Mouse (Mus musculus): ENCODE measurements around the gene Lsm2. TPM values are rescaled to one million over a fixed set of nuclear protein-coding genes. Genes with fewer than 3 reads are reported as not detected.
"Not testable (repeated sequence)": the region's sequence is repeated elsewhere in the genome, so short reads cannot be mapped to it uniquely, and the experiment has no call there.

Gene Lsm2
- total RNA-seq, 1 experiment from 2014 or later: 39.0 TPM

- ATAC-seq (replicated peaks in 1 of 2; ENCODE audit: insufficient read depth in 1 of 2, low FRiP score in 2 of 2, low TSS enrichment in 1 of 2, low read depth in 1 of 2, poor library complexity in 2 of 2, severe bottlenecking in 2 of 2): peak in 1 of 2 experiments; percentile 9; a peak in 1 of 4 replicates
Measured at GRCm38 (mm10) chr17:35001452-35002152, 19.9 kb downstream of the Lsm2 start.

GRCm38 (mm10) chr17:35002153-35002865, 20.6 kb downstream of the Lsm2 start:
- ATAC-seq (replicated peaks in 1 of 2; ENCODE audit: insufficient read depth in 1 of 2, low FRiP score in 2 of 2, low TSS enrichment in 1 of 2, low read depth in 1 of 2, poor library complexity in 2 of 2, severe bottlenecking in 2 of 2): 0 out of 4 replicates have a peak, but pooled peaks of 1 of the 2 experiments have one; percentile 5

DNA sequence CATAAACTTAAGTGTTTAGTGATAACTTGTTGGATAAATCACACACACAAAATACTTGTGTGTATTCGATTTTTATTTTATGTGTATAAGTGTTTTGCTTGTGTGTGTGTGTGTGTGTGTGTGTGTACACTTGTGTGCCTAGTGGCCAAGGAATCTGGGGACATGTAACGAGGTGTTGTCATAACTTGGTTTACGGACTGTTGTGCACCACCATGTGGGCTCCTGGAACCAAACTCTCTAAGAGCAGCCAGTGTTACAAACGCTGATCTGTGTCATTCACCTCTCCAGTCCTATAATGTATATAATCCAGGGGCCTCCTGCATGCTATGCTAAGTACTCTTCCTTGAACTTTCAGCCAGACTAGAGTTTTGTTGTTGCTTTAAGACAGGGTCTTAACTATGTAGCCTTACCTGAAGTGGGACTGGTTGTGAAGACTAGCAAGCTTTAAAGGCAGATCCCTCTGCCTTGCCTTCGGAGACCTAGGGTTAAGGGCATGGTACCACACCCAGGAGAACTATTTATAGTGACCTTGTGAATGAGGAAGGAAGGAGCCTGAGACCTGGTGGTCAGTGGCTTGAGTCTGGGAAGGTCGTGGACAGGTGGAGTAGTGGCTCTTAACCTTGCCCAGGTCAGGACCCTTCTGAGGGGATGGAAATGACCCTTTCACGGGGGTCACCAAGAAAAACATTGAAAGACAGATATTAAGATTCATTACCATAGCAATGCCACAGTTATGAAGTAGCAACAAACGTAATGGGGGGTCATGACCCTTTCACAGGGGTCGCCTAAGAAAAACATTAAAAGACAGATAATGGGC, 21.6 kb downstream of the Lsm2 start:
- ATAC-seq (replicated peaks in 1 of 2; ENCODE audit: insufficient read depth in 1 of 2, low FRiP score in 2 of 2, low TSS enrichment in 1 of 2, low read depth in 1 of 2, poor library complexity in 2 of 2, severe bottlenecking in 2 of 2): no peak

DNA sequence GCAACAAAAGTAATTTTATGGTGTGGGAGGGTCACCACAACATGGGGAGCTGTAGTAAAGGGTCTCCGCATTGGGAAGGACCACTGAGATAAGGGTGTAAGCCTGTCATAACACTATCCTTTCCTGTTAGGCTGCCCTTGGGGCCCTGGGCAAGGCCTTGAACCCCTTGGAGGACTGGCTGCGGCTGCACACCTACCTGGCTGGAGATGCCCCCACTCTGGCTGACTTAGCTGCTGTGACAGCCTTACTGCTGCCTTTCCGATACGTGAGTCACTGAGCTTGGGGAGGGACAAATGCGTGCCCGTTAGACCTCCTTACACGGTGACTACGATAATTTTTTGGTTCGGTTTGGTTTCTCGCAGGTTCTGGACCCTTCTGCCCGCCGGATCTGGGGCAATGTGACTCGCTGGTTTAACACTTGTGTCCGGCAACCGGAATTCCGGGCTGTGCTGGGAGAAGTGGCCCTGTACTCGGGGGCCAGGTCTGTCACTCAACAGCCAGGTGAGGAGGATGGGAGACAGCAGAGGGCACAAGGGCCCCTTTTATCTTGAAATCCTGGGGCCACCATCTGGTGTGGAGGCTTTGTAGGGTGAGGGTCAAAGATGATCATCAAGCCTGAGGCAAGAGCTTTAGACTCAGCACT, 22.5 kb downstream of the Lsm2 start:
- no peak for ATAC-seq (replicated peaks in 1 of 2; ENCODE audit: insufficient read depth in 1 of 2, low FRiP score in 2 of 2, low TSS enrichment in 1 of 2, low read depth in 1 of 2, poor library complexity in 2 of 2, severe bottlenecking in 2 of 2)

DNA sequence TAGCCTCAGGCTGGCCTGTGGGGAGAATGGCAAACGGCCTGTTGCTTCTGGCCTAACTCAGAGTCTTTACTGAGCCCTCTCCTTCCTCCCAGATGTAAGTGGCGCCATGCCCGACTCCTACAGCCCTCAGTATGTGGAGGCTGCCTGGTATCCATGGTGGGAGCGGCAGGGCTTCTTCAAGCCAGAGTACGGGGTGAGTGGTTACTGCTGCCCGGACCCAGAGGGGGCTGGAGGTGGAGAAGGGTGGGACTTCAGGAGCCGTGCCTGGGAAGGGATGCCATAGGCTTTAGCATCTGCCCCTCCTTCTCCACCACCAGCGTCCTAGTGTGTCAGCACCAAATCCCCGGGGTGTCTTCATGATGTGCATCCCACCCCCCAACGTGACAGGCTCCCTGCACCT, 23.5 kb downstream of the Lsm2 start:
- ATAC-seq (replicated peaks in 1 of 2; ENCODE audit: insufficient read depth in 1 of 2, low FRiP score in 2 of 2, low TSS enrichment in 1 of 2, low read depth in 1 of 2, poor library complexity in 2 of 2, severe bottlenecking in 2 of 2): no peak

GRCm38 (mm10) chr17:35005902-35006301, 24.2 kb downstream of the Lsm2 start:
- not testable (repeated sequence) for ATAC-seq (replicated peaks in 1 of 2; ENCODE audit: insufficient read depth in 1 of 2, low FRiP score in 2 of 2, low TSS enrichment in 1 of 2, low read depth in 1 of 2, poor library complexity in 2 of 2, severe bottlenecking in 2 of 2)

DNA sequence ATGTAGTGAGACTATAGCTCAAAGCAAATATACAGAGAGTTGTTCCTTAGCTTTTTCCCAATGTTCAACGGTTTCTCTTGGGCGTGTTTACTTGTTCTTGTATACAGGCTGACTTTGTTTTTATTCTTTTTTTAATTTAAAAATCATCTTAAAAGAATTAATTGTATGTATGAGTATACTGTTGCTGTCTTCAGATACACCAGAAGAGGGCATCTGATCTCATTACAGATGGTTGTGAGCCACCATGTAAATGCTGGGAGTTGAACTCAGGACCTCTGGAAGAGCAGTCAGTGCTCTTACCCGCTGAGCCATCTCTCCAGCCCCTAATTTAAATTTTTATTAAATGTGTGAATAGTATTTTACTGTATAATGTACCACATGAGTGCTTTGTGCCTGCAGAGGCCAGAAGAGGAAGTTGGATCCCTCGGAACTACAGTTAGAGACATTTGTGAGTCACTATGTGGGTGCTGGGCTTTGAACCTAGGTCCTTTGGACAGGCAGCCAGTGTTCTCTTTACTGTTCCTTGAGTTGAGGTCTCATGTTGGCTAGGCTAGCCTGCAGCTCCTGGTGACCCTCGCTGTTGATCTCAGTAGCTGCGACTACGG, 25.8 kb downstream of the Lsm2 start:
- ATAC-seq (replicated peaks in 1 of 2; ENCODE audit: insufficient read depth in 1 of 2, low FRiP score in 2 of 2, low TSS enrichment in 1 of 2, low read depth in 1 of 2, poor library complexity in 2 of 2, severe bottlenecking in 2 of 2): no peak

DNA sequence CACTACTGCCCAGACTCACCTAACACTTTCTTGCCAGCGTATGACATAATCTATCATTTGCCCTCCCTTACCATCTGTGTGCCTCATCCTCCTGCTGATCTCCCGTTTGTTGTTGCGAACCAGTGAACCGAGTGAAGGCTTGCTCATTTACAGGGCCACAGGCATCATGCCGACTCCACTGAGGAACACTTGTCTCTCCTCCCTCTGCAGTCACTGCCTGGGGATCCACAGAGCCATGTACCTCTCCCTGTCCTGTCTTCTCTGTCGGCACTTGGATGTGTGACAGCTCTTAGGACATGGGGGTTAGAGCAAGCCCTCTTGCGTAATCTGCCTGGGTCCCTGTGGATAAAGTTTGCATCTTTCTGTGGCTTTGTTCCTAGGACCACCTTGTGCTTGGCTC, 27.9 kb downstream of the Lsm2 start:
- ATAC-seq (replicated peaks in 1 of 2; ENCODE audit: insufficient read depth in 1 of 2, low FRiP score in 2 of 2, low TSS enrichment in 1 of 2, low read depth in 1 of 2, poor library complexity in 2 of 2, severe bottlenecking in 2 of 2): no peak

GRCm38 (mm10) chr17:35011440-35011839, 29.8 kb downstream of the Lsm2 start:
- ATAC-seq (replicated peaks in 1 of 2; ENCODE audit: insufficient read depth in 1 of 2, low FRiP score in 2 of 2, low TSS enrichment in 1 of 2, low read depth in 1 of 2, poor library complexity in 2 of 2, severe bottlenecking in 2 of 2): no peak

GRCm38 (mm10) chr17:35012430-35012829, 30.8 kb downstream of the Lsm2 start:
- no peak for ATAC-seq (replicated peaks in 1 of 2; ENCODE audit: insufficient read depth in 1 of 2, low FRiP score in 2 of 2, low TSS enrichment in 1 of 2, low read depth in 1 of 2, poor library complexity in 2 of 2, severe bottlenecking in 2 of 2)

- no peak for ATAC-seq (replicated peaks in 1 of 2; ENCODE audit: insufficient read depth in 1 of 2, low FRiP score in 2 of 2, low TSS enrichment in 1 of 2, low read depth in 1 of 2, poor library complexity in 2 of 2, severe bottlenecking in 2 of 2)
Measured at GRCm38 (mm10) chr17:35013221-35013620, 31.6 kb downstream of the Lsm2 start.

- ATAC-seq (replicated peaks in 1 of 2; ENCODE audit: insufficient read depth in 1 of 2, low FRiP score in 2 of 2, low TSS enrichment in 1 of 2, low read depth in 1 of 2, poor library complexity in 2 of 2, severe bottlenecking in 2 of 2): no peak
Measured at GRCm38 (mm10) chr17:35015296-35015695, 33.6 kb downstream of the Lsm2 start.

- ATAC-seq (replicated peaks in 1 of 2; ENCODE audit: insufficient read depth in 1 of 2, low FRiP score in 2 of 2, low TSS enrichment in 1 of 2, low read depth in 1 of 2, poor library complexity in 2 of 2, severe bottlenecking in 2 of 2): peak; percentile 20 to 36; a peak in 2 of 4 replicates
Measured at GRCm38 (mm10) chr17:35016376-35016775, 34.7 kb downstream of the Lsm2 start, which contains the start of gene Vwa7. Vwa7 (plus strand) TSS chr17:35016579.

DNA sequence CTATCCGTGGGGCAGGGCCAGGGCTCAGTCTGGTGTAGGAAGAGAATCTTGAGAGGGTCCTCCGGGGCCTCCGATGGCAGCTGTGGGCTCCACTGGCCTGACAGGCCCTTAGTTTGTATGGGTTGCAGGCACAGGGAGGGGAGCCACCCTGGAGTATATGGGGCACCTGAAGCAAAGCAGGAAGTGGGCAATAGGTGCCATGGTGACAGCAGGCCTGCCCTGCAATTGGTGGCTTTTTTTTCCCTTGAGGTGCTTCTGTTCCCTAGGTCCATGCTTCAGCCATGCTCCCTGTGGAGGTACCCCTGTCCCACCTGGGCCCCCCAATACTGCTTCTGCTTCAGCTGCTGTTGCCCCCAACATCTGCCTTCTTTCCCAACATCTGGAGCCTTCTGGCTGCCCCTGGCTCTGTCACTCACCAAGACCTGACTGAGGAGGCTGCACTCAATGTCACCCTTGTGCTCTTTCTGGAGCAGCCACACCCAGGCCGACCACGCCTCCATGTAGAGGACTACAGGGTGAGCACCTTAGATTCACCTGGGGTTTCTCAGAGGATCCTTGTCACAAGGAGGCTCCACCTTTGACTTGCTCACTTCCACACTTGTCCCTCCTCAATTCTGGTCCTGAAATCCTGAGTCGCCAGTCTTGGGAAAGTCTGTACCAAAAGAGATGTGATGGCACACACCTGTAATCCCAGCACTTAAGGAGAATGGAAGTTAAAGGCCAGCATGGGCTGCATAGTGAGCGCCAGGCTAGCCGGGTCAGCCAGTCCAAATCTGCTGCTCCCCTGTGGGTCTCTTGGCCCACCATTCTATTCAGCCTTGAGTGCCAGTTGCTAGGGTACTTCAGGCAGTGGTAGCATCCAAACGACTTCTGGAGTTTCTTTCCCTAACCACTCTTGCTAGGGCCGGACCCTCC, 35.4 kb downstream of the Lsm2 start:
- ATAC-seq (replicated peaks in 1 of 2; ENCODE audit: insufficient read depth in 1 of 2, low FRiP score in 2 of 2, low TSS enrichment in 1 of 2, low read depth in 1 of 2, poor library complexity in 2 of 2, severe bottlenecking in 2 of 2): no peak

DNA sequence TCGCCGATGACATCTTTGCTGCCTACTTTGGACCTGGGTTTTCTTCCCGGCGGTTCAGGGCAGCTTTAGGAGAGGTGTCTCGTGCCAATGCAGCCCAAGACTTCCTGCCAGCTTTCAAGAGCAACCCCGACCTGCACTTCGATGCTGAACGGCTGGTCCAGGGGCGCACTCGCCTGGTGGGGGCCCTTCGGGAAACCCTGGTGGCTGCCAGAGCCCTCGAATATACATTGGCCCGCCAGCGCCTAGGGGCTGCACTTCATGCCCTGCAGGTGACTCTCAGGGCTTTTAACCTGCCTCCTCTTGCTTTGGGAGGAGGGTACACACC, 36.0 kb downstream of the Lsm2 start:
- no peak for ATAC-seq (replicated peaks in 1 of 2; ENCODE audit: insufficient read depth in 1 of 2, low FRiP score in 2 of 2, low TSS enrichment in 1 of 2, low read depth in 1 of 2, poor library complexity in 2 of 2, severe bottlenecking in 2 of 2)

GRCm38 (mm10) chr17:35018171-35018570, 36.5 kb downstream of the Lsm2 start:
- ATAC-seq (replicated peaks in 1 of 2; ENCODE audit: insufficient read depth in 1 of 2, low FRiP score in 2 of 2, low TSS enrichment in 1 of 2, low read depth in 1 of 2, poor library complexity in 2 of 2, severe bottlenecking in 2 of 2): no peak

Data from hematopoietic stem cell, adult 5-6 weeks (primary cell).